8 mouse cellular contexts compared by ENCODE assay signal in genomic region chr5:112428944-112429343, GRCm38 (mm10). TPM values are rescaled to one million over a fixed set of nuclear protein-coding genes. Genes with fewer than 3 reads are reported as not detected.
A peak's percentile ranks its signal among the peaks of the same experiment; 100 is the strongest.
DNase-seq lines count a peak whose midpoint lies in the region; ATAC-seq and TF ChIP-seq lines count a peak whose summit lies in the region.

No protein-coding gene starts in this region.

- H3K9ac ChIP-seq in forebrain, embryonic 12.5 days: no peak overlapping the region
- H3K9ac ChIP-seq in limb, embryonic 12.5 days (replicated peaks): no peak overlapping the region
- H3K9ac ChIP-seq in midbrain, postnatal 0 days (replicated peaks; ENCODE audit: low read length, poor library complexity, severe bottlenecking): no peak overlapping the region
- H3K9ac ChIP-seq in stomach, embryonic 16.5 days (ENCODE audit: low read length): 0 out of 2 replicates have a peak overlapping the region, but pooled peaks have one; percentile 11

- no peak for ATAC-seq in forebrain, embryonic 12.5 days (ENCODE audit: low FRiP score)
- ATAC-seq in inflammation-experienced regulatory T-cells, adult 6 months: peak; percentile 56
- no peak for ATAC-seq in limb, embryonic 12.5 days (ENCODE audit: insufficient number of reproducible peaks, insufficient read depth, low FRiP score, low TSS enrichment, low read depth)
- peak; percentile 41; the same call in 1 of the 2 replicates for ATAC-seq in midbrain, postnatal 0 days (ENCODE audit: low FRiP score)
- ATAC-seq in stomach, embryonic 16.5 days (ENCODE audit: insufficient read depth, low FRiP score): no peak

- peak overlapping the region; percentile 29 for H3K4me2 ChIP-seq in forebrain, embryonic 12.5 days
- peak overlapping the region; percentile 28 for H3K4me2 ChIP-seq in limb, embryonic 12.5 days
- peak overlapping the region; percentile 24; the same call in 1 of the 2 replicates for H3K4me2 ChIP-seq in midbrain, postnatal 0 days (ENCODE audit: low read depth, low read length, poor library complexity, severe bottlenecking)
- H3K4me2 ChIP-seq in stomach, embryonic 16.5 days (ENCODE audit: low read depth, low read length): peak overlapping the region; percentile 24; the same call in 1 of the 2 replicates

- H3K36me3 ChIP-seq in kidney, adult 2 months (ENCODE audit: control insufficient read depth, insufficient read depth, low read length): no peaks in the 10 kb centered on the region
- H3K36me3 ChIP-seq in forebrain, embryonic 12.5 days (replicated peaks): no peaks in the 10 kb centered on the region
- H3K36me3 ChIP-seq in limb, embryonic 12.5 days: no peaks in the 10 kb centered on the region
- peaks cover 19% of the 10 kb centered on the region for H3K36me3 ChIP-seq in midbrain, postnatal 0 days (ENCODE audit: insufficient read depth, low read length)
- no peaks in the 10 kb centered on the region for H3K36me3 ChIP-seq in stomach, embryonic 16.5 days (ENCODE audit: control insufficient read depth, insufficient read depth, low read length)

- H3K27me3 ChIP-seq in kidney, adult 2 months (replicated peaks; ENCODE audit: control insufficient read depth, insufficient read depth, low read length): no peaks in the 10 kb centered on the region
- H3K27me3 ChIP-seq in forebrain, embryonic 12.5 days: peaks cover 51% of the 10 kb centered on the region
- H3K27me3 ChIP-seq in limb, embryonic 12.5 days: peaks cover 37% of the 10 kb centered on the region
- H3K27me3 ChIP-seq in midbrain, postnatal 0 days (ENCODE audit: insufficient read depth, low read length): peaks cover 5% of the 10 kb centered on the region; the same call in 1 of the 2 replicates
- H3K27me3 ChIP-seq in stomach, embryonic 16.5 days (ENCODE audit: control insufficient read depth, insufficient read depth, low read length): no peaks in the 10 kb centered on the region; the same call in 1 of the 2 replicates

- no peaks in the 10 kb centered on the region for H3K9me3 ChIP-seq in forebrain, embryonic 12.5 days
- no peaks in the 10 kb centered on the region for H3K9me3 ChIP-seq in limb, embryonic 12.5 days
- H3K9me3 ChIP-seq in midbrain, postnatal 0 days (ENCODE audit: low read length): no peaks in the 10 kb centered on the region
- no peaks in the 10 kb centered on the region; the same call in 1 of the 2 replicates for H3K9me3 ChIP-seq in stomach, embryonic 16.5 days (replicated peaks; ENCODE audit: control insufficient read depth, low read length)

- TF ChIP-seq POLR2A in kidney, adult 2 months (IDR thresholded peaks at IDR 0.05; ENCODE audit: low read depth, low read length): no peak

- TF ChIP-seq CTCF in kidney, adult 2 months (conservative IDR thresholded peaks at IDR 0.05; ENCODE audit: insufficient read depth, insufficient read length, low read depth, low read length): peak; percentile 62
- peak; percentile 90 for TF ChIP-seq CTCF in midbrain, postnatal 0 days (IDR thresholded peaks at IDR 0.05)

- no peaks in the 10 kb centered on the region for H3K4me1 ChIP-seq in kidney, adult 2 months (ENCODE audit: control insufficient read depth, insufficient read depth, low read length)
- peaks cover 13% of the 10 kb centered on the region for H3K4me1 ChIP-seq in forebrain, embryonic 12.5 days
- peaks cover 10% of the 10 kb centered on the region for H3K4me1 ChIP-seq in limb, embryonic 12.5 days (replicated peaks)
- H3K4me1 ChIP-seq in midbrain, postnatal 0 days (ENCODE audit: insufficient read depth, low read length): no peaks in the 10 kb centered on the region
- no peaks in the 10 kb centered on the region for H3K4me1 ChIP-seq in stomach, embryonic 16.5 days (ENCODE audit: control insufficient read depth, insufficient read depth, low read length)

- no peak overlapping the region for H3K4me3 ChIP-seq in kidney, adult 2 months (ENCODE audit: insufficient read depth, low read depth, low read length)
- H3K4me3 ChIP-seq in forebrain, embryonic 12.5 days (replicated peaks): no peak overlapping the region
- H3K4me3 ChIP-seq in limb, embryonic 12.5 days (replicated peaks): no peak overlapping the region
- no peak overlapping the region for H3K4me3 ChIP-seq in midbrain, postnatal 0 days (ENCODE audit: low read depth, low read length)
- H3K4me3 ChIP-seq in stomach, embryonic 16.5 days (replicated peaks; ENCODE audit: low read length): 0 out of 2 replicates have a peak overlapping the region, but pooled peaks have one; percentile 9

- 12% methylated on average over 19 of the region's 19 CpGs for WGBS in kidney, adult 2 months
- WGBS in forebrain, embryonic 12.5 days: 14% methylated on average over 19 of the region's 19 CpGs
- WGBS in limb, embryonic 12.5 days: 15% methylated on average over 19 of the region's 19 CpGs
- WGBS in midbrain, postnatal 0 days: 7% methylated on average over 19 of the region's 19 CpGs
- 15% methylated on average over 19 of the region's 19 CpGs for WGBS in stomach, embryonic 16.5 days

- peak; percentile 38 for DNase-seq in kidney, adult 2 months
- no peak for DNase-seq in kidney, adult 11 months
- peak; percentile 88 for DNase-seq in brain, adult 2 months (ENCODE audit: low read depth, low spot score)
- peak; percentile 88 for DNase-seq in midbrain, postnatal 0 days (ENCODE audit: low spot score)

- no peak overlapping the region for H3K27ac ChIP-seq in kidney, adult 2 months (ENCODE audit: insufficient read depth, low read depth, low read length)
- no peak overlapping the region for H3K27ac ChIP-seq in forebrain, embryonic 12.5 days
- no peak overlapping the region for H3K27ac ChIP-seq in limb, embryonic 12.5 days
- no peak overlapping the region for H3K27ac ChIP-seq in midbrain, postnatal 0 days (ENCODE audit: low read depth, low read length)
- H3K27ac ChIP-seq in stomach, embryonic 16.5 days (ENCODE audit: low read length): no peak overlapping the region

RNA-seq across cellular contexts. Expression of gene Gm6588, which starts 20.3 kb away (rescaled TPM):
- not detected in 2 replicates for polyA plus RNA-seq in kidney, adult 2 months (2012; rRNA removed)
- 0.57 and 0.65 TPM in 2 replicates for polyA plus RNA-seq in forebrain, embryonic 12.5 days (2016; fragmentation: Nextera tagmentation; extraction: Ambion mirVana)
- polyA plus RNA-seq in inflammation-experienced regulatory T-cells, adult 6 months (2017; shearing (Covaris generic)): not detected
- polyA plus RNA-seq in limb, embryonic 12.5 days (2016; fragmentation: Nextera tagmentation; extraction: Ambion mirVana): not detected in 2 replicates
- not detected in 2 replicates for total RNA-seq in midbrain, postnatal 0 days (2014; rRNA removed)
- 0.29 and 0.39 TPM in 2 replicates for polyA plus RNA-seq in midbrain, postnatal 0 days (2015; fragmentation: Nextera tagmentation; extraction: Ambion mirVana)
- polyA plus RNA-seq in stomach, embryonic 16.5 days (2015; fragmentation: Nextera tagmentation; extraction: Ambion mirVana): 0.09 TPM in 1 of 2 replicates, not detected in the other

RNA-seq across cellular contexts. Expression of gene Asphd2, which starts 34.3 kb away (rescaled TPM):
- polyA plus RNA-seq in kidney, adult 2 months (2012; rRNA removed): 0.20 and 0.45 TPM in 2 replicates
- 38.6 and 57.3 TPM in 2 replicates for polyA plus RNA-seq in forebrain, embryonic 12.5 days (2016; fragmentation: Nextera tagmentation; extraction: Ambion mirVana)
- polyA plus RNA-seq in inflammation-experienced regulatory T-cells, adult 6 months (2017; shearing (Covaris generic)): not detected
- polyA plus RNA-seq in limb, embryonic 12.5 days (2016; fragmentation: Nextera tagmentation; extraction: Ambion mirVana): 29.0 and 35.4 TPM in 2 replicates
- 167 and 192 TPM in 2 replicates for total RNA-seq in midbrain, postnatal 0 days (2014; rRNA removed)
- 153 and 162 TPM in 2 replicates for polyA plus RNA-seq in midbrain, postnatal 0 days (2015; fragmentation: Nextera tagmentation; extraction: Ambion mirVana)
- polyA plus RNA-seq in stomach, embryonic 16.5 days (2015; fragmentation: Nextera tagmentation; extraction: Ambion mirVana): 2.3 and 3.3 TPM in 2 replicates

Comparison
In these comparisons a context has a peak if more than half of its experiments do, and no peak if none do; other contexts are left out.
1. ATAC-seq: peak in inflammation-experienced regulatory T-cells, adult 6 months (single experiment) and midbrain, postnatal 0 days (single experiment); none in forebrain, embryonic 12.5 days (single experiment), limb, embryonic 12.5 days (single experiment) and stomach, embryonic 16.5 days (single experiment).
2. Peak in every context shown above with its lines, with median percentiles within 50 percentile points of each other: H3K4me2 ChIP-seq.